Mouse (Mus musculus) liver, embryonic 11.5 days (tissue): ENCODE results near the gene Fig4. TPM values are rescaled to one million over a fixed set of nuclear protein-coding genes. Genes with fewer than 3 reads are reported as not detected.

Source experiments
- ATAC-seq: fragments of 200-750 bp; cut with Nextera tagmentation; replicated peaks from 2 replicates; pipeline ENCODE4 v1.8.0; 2017; ENCODE audit warnings: moderate number of reproducible peaks, mild to moderate bottlenecking, moderate TSS enrichment, moderate library complexity; ENCODE audit not compliant: low FRiP score
- DNase-seq: peaks from one replicate; pipeline ENCODE4 v3.0.0-alpha.2; 2017; ENCODE audit warnings: low spot score
- H3K27ac ChIP-seq: fragments of 300-500 bp; sonication (generic); 2 replicates; pipeline ENCODE4 v1.5.1; 2014; ENCODE audit warnings: mild to moderate bottlenecking, low read depth, low read length, control low read depth
- H3K27me3 ChIP-seq: fragments of 300-500 bp; sonication (generic); replicated peaks from 2 replicates; pipeline ENCODE4 v1.6.1; 2014; ENCODE audit warnings: low read length, mixed read lengths; ENCODE audit not compliant: control insufficient read depth, insufficient read depth
- H3K36me3 ChIP-seq: fragments of 300-500 bp; sonication (generic); 2 replicates; pipeline ENCODE4 v1.6.1; 2014; ENCODE audit warnings: mild to moderate bottlenecking, low read length, moderate library complexity, mixed read lengths; ENCODE audit not compliant: control insufficient read depth, insufficient read depth
- H3K4me1 ChIP-seq: fragments of 300-500 bp; sonication (generic); replicated peaks from 2 replicates; pipeline ENCODE4 v1.6.1; 2014; ENCODE audit warnings: low read length, mixed read lengths; ENCODE audit not compliant: control insufficient read depth, insufficient read depth
- H3K4me2 ChIP-seq: fragments of 300-500 bp; sonication (generic); 2 replicates; pipeline ENCODE4 v1.6.1; 2014; ENCODE audit warnings: mild to moderate bottlenecking, control low read depth, moderate library complexity
- H3K4me3 ChIP-seq: fragments of 300-500 bp; sonication (generic); 2 replicates; pipeline ENCODE4 v1.5.1; 2014; ENCODE audit warnings: low read depth, low read length, control low read depth
- H3K9ac ChIP-seq: fragments of 300-500 bp; sonication (generic); 2 replicates; pipeline ENCODE4 v1.6.1; 2014; ENCODE audit warnings: low read depth, low read length, control low read depth
- H3K9me3 ChIP-seq: fragments of 300-500 bp; sonication (generic); 2 replicates; pipeline ENCODE4 v1.6.1; 2016; ENCODE audit warnings: low read length, inconsistent platforms, mixed read lengths; ENCODE audit not compliant: control insufficient read depth
- WGBS: fragments of 180-500 bp; shearing (Covaris S2); extraction: QIAGEN DNeasy Blood & Tissue Kit; methylation state at CpG from one replicate; pipeline ENCODE4 v1.1.7; 2014; 5-methylcytosine and 5-hydroxymethylcytosine counted together
- polyA plus RNA-seq: library from polyadenylated mRNA; unstranded; fragments of >200 nt; fragmentation: Nextera tagmentation; extraction: Ambion mirVana; gene quantifications from 2 replicates; pipeline ENCODE4 v1.2.1, GENCODE M21; 2014

The Fig4 gene
- polyA plus RNA-seq, 1 experiment from 2014 or later, result 19.2 TPM

GRCm38 (mm10) chr10:41280177-41280576 is 22.9 kb downstream of the Fig4 start:
- Histone ChIP-seq H3K4me2 (no peak overlapping the region), H3K9ac (no peak overlapping the region), H3K36me3 (no peaks in the 10 kb centered on the region), H3K4me1 (no peaks in the 10 kb centered on the region), H3K4me3 (no peak overlapping the region), H3K27ac (no peak overlapping the region), H3K27me3 (no peaks in the 10 kb centered on the region), H3K9me3 (no peaks in the 10 kb centered on the region)
- DNase-seq, result no peak
- no peak for ATAC-seq
- 67% methylated on average over 6 of the region's 6 CpGs for WGBS

GRCm38 (mm10) chr10:41278808-41279207 is 24.3 kb downstream of the Fig4 start:
- Histone ChIP-seq H3K4me2 (no peak overlapping the region), H3K4me1 (no peaks in the 10 kb centered on the region), H3K4me3 (no peak overlapping the region), H3K36me3 (no peaks in the 10 kb centered on the region), H3K27me3 (no peaks in the 10 kb centered on the region), H3K27ac (no peak overlapping the region), H3K9me3 (no peaks in the 10 kb centered on the region), H3K9ac (no peak overlapping the region)
- 87% methylated on average over 1 of the region's 1 CpGs for WGBS
- ATAC-seq (no peak), DNase-seq (no peak)

- 96% methylated on average over 1 of the region's 1 CpGs for WGBS
- no peak for ATAC-seq
- H3K27me3 ChIP-seq, result no peaks in the 10 kb centered on the region
- H3K4me1 ChIP-seq, result no peaks in the 10 kb centered on the region
- H3K4me3 ChIP-seq, result no peak overlapping the region
- H3K36me3 ChIP-seq, result no peaks in the 10 kb centered on the region
- no peak for DNase-seq
- no peak overlapping the region for H3K9ac ChIP-seq
- H3K27ac ChIP-seq, result no peak overlapping the region
- H3K4me2 ChIP-seq, result no peak overlapping the region
- H3K9me3 ChIP-seq, result no peaks in the 10 kb centered on the region
Observed at GRCm38 (mm10) chr10:41274871-41275270, 28.2 kb downstream of the Fig4 start.

- H3K4me2 ChIP-seq, result no peak overlapping the region
- no peak overlapping the region for H3K27ac ChIP-seq
- no peak overlapping the region for H3K4me3 ChIP-seq
- no peaks in the 10 kb centered on the region for H3K36me3 ChIP-seq
- no peak overlapping the region for H3K9ac ChIP-seq
- ATAC-seq (no peak), DNase-seq (no peak)
- no peaks in the 10 kb centered on the region for H3K9me3 ChIP-seq
- 55% methylated on average over 7 of the region's 7 CpGs for WGBS
- H3K4me1 ChIP-seq, result no peaks in the 10 kb centered on the region
- no peaks in the 10 kb centered on the region for H3K27me3 ChIP-seq
Observed at GRCm38 (mm10) chr10:41271860-41272259, 31.2 kb downstream of the Fig4 start.

GRCm38 (mm10) chr10:41261889-41262288 is 41.2 kb downstream of the Fig4 start:
- no peaks in the 10 kb centered on the region for H3K27me3 ChIP-seq
- ATAC-seq, result peak; percentile 61
- H3K9me3 ChIP-seq, result no peaks in the 10 kb centered on the region
- H3K27ac ChIP-seq, result no peak overlapping the region
- DNase-seq, result no peak
- no peak overlapping the region for H3K4me3 ChIP-seq
- H3K9ac ChIP-seq, result no peak overlapping the region
- peaks cover 13% of the 10 kb centered on the region for H3K4me1 ChIP-seq
- H3K4me2 ChIP-seq, result no peak overlapping the region
- H3K36me3 ChIP-seq, result no peaks in the 10 kb centered on the region

GRCm38 (mm10) chr10:41261218-41261617 is 41.8 kb downstream of the Fig4 start:
- peaks cover 13% of the 10 kb centered on the region for H3K4me1 ChIP-seq
- H3K36me3 ChIP-seq, result no peaks in the 10 kb centered on the region
- WGBS, result 20% methylated on average over 1 of the region's 1 CpGs
- H3K4me2 ChIP-seq, result no peak overlapping the region
- H3K9ac ChIP-seq, result no peak overlapping the region
- H3K4me3 ChIP-seq, result no peak overlapping the region
- H3K27ac ChIP-seq, result no peak overlapping the region
- no peaks in the 10 kb centered on the region for H3K9me3 ChIP-seq
- H3K27me3 ChIP-seq, result no peaks in the 10 kb centered on the region
- DNase-seq (no peak), ATAC-seq (peak; percentile 67)

GRCm38 (mm10) chr10:41260243-41261006 is 42.6 kb downstream of the Fig4 start:
- Histone ChIP-seq H3K27ac (no peak overlapping the region), H3K27me3 (no peaks in the 10 kb centered on the region), H3K9ac (no peak overlapping the region), H3K4me1 (peaks cover 13% of the 10 kb centered on the region), H3K4me3 (no peak overlapping the region), H3K9me3 (no peaks in the 10 kb centered on the region), H3K36me3 (no peaks in the 10 kb centered on the region), H3K4me2 (no peak overlapping the region)
- DNase-seq (no peak), ATAC-seq (no peak)
- WGBS, result 37% methylated on average over 8 of the region's 8 CpGs

GRCm38 (mm10) chr10:41250749-41251065 is 52.4 kb downstream of the Fig4 start:
- 69% methylated on average over 5 of the region's 5 CpGs for WGBS
- Histone ChIP-seq H3K36me3 (no peaks in the 10 kb centered on the region), H3K27ac (no peak overlapping the region)

GRCm38 (mm10) chr10:41250045-41250748 is 52.9 kb downstream of the Fig4 start:
- H3K9ac ChIP-seq, result no peak overlapping the region; the same call in 1 of the 2 replicates
- peaks cover 14% of the 10 kb centered on the region for H3K4me1 ChIP-seq
- WGBS, result 74% methylated on average over 8 of the region's 8 CpGs
- H3K4me3 ChIP-seq, result no peak overlapping the region
- DNase-seq, result no peak
- no peaks in the 10 kb centered on the region for H3K27me3 ChIP-seq
- H3K9me3 ChIP-seq, result no peaks in the 10 kb centered on the region
- no peak for ATAC-seq
- H3K27ac ChIP-seq, result no peak overlapping the region
- no peak overlapping the region for H3K4me2 ChIP-seq
- H3K36me3 ChIP-seq, result no peaks in the 10 kb centered on the region

More at GRCm38 (mm10) chr10:41250749-41251065, 52.4 kb downstream of the Fig4 start:
- Histone ChIP-seq H3K9ac (no peak overlapping the region), H3K4me1 (peaks cover 14% of the 10 kb centered on the region), H3K9me3 (no peaks in the 10 kb centered on the region), H3K4me3 (no peak overlapping the region), H3K4me2 (no peak overlapping the region), H3K27me3 (no peaks in the 10 kb centered on the region)
- DNase-seq (no peak), ATAC-seq (no peak)
